Mouse (Mus musculus): ENCODE results near the gene Zswim3. TPM values are rescaled to one million over a fixed set of nuclear protein-coding genes. Genes with fewer than 3 reads are reported as not detected.
"Not testable (repeated sequence)": the region's sequence is repeated elsewhere in the genome, so short reads cannot be mapped to it uniquely, and the experiment has no call there.

Zswim3 gene
- polyA plus RNA-seq, 1 experiment from 2014 or later: 11.3 TPM

DNA sequence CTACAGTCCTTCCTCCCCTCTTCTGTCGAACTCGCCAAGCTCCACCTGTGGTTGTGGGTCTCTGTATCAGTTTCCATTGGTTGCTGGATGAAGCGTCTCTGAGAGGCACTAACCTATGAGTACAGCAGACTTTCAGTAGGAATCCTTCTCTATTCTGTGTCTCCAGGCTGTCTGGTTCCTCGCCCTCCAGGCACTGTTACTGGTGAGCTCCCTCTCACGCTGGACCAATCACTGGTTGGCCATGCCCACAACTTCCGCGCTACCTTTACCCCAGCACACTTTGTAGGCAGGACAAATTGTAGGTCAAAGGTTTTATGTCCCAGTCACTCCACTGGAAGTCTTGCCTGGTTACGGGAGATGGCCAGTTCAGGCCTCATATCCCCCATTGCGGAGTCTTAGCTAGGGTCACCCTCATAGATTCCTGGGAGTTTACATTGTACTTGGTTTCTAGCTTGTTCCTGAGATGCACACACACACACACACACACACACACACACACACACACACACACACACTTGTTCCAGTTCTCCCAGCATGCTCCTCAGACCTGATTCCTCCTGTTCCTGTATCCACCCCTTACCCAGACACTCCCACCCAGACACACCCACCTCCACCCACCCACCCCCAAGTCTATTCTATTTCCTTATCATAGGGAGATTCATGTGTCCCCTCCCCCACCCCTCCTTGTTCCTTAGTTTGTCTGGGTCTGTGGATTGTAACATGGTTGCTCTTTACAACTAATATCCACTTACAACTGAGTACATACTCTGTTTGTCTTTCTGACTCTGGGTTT lies 54.9 kb downstream of the Zswim3 start:
- DNase-seq (ENCODE audit: low spot score) (no peak), ATAC-seq (replicated peaks; ENCODE audit: insufficient number of reproducible peaks, low FRiP score, low TSS enrichment, low read depth) (no peak)
- H3K27me3 ChIP-seq (ENCODE audit: control insufficient read depth, insufficient read depth, low read length): peaks cover 7% of the 10 kb centered on the region; the same call in 1 of the 2 replicates
- H3K36me3 ChIP-seq (replicated peaks; ENCODE audit: control insufficient read depth, insufficient read depth, low read depth, low read length): no peaks in the 10 kb centered on the region
- H3K4me2 ChIP-seq (ENCODE audit: low read depth, low read length): no peak overlapping the region
- WGBS: 52% methylated on average over 9 of the region's 9 CpGs
- no peak overlapping the region for H3K9ac ChIP-seq (replicated peaks; ENCODE audit: low read length)
- H3K4me3 ChIP-seq (ENCODE audit: low read depth, low read length): no peak overlapping the region
- no peak overlapping the region for H3K27ac ChIP-seq (replicated peaks; ENCODE audit: low read depth, low read length)
- peaks cover 4% of the 10 kb centered on the region; the same call in 1 of the 2 replicates for H3K4me1 ChIP-seq (ENCODE audit: control insufficient read depth, insufficient read depth, low read length)
- H3K9me3 ChIP-seq (replicated peaks; ENCODE audit: control insufficient read depth, low read length): no peaks in the 10 kb centered on the region

DNA sequence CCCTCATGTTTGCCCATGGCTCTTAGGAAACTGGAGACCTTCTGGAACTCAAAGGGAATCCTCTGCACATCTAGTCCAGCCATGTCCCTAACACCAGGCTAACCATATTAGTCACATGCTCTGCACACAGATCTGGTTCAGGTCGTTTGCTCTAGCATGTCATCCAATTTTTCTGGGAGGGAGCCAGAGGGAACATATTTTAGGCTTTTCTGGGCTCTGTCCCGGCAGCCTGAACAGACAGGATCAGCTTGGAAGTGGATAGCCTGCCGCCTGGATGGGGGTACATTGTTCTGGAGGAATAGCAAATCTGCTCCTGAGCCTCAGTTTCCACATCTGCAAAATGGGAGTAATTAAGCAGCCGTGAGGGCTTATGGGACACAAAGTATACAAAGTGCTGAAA lies 56.2 kb downstream of the Zswim3 start:
- Histone ChIP-seq H3K4me2 (ENCODE audit: low read depth, low read length) (no peak overlapping the region), H3K27ac (replicated peaks; ENCODE audit: low read depth, low read length) (no peak overlapping the region), H3K9ac (replicated peaks; ENCODE audit: low read length) (no peak overlapping the region), H3K4me1 (ENCODE audit: control insufficient read depth, insufficient read depth, low read length) (peaks cover 4% of the 10 kb centered on the region; the same call in 1 of the 2 replicates), H3K4me3 (ENCODE audit: low read depth, low read length) (no peak overlapping the region), H3K36me3 (replicated peaks; ENCODE audit: control insufficient read depth, insufficient read depth, low read depth, low read length) (no peaks in the 10 kb centered on the region), H3K9me3 (replicated peaks; ENCODE audit: control insufficient read depth, low read length) (no peaks in the 10 kb centered on the region), H3K27me3 (ENCODE audit: control insufficient read depth, insufficient read depth, low read length) (peaks cover 7% of the 10 kb centered on the region; the same call in 1 of the 2 replicates)
- ATAC-seq (replicated peaks; ENCODE audit: insufficient number of reproducible peaks, low FRiP score, low TSS enrichment, low read depth) (no peak), DNase-seq (ENCODE audit: low spot score) (no peak)
- WGBS: 77% methylated on average over 4 of the region's 4 CpGs

- no peaks in the 10 kb centered on the region for H3K9me3 ChIP-seq (replicated peaks; ENCODE audit: control insufficient read depth, low read length)
- H3K4me1 ChIP-seq (ENCODE audit: control insufficient read depth, insufficient read depth, low read length): no peaks in the 10 kb centered on the region
- no peaks in the 10 kb centered on the region for H3K36me3 ChIP-seq (replicated peaks; ENCODE audit: control insufficient read depth, insufficient read depth, low read depth, low read length)
- H3K9ac ChIP-seq (replicated peaks; ENCODE audit: low read length): no peak overlapping the region
- no peak overlapping the region for H3K27ac ChIP-seq (replicated peaks; ENCODE audit: low read depth, low read length)
- peak; percentile 67 for DNase-seq (ENCODE audit: low spot score)
- no peak for ATAC-seq (replicated peaks; ENCODE audit: insufficient number of reproducible peaks, low FRiP score, low TSS enrichment, low read depth)
- H3K27me3 ChIP-seq (ENCODE audit: control insufficient read depth, insufficient read depth, low read length): no peaks in the 10 kb centered on the region
- H3K4me3 ChIP-seq (ENCODE audit: low read depth, low read length): no peak overlapping the region
- H3K4me2 ChIP-seq (ENCODE audit: low read depth, low read length): no peak overlapping the region
- WGBS: 45% methylated on average over 9 of the region's 9 CpGs
Observed at GRCm38 (mm10) chr2:164862179-164862861, 57.4 kb downstream of the Zswim3 start.

DNA sequence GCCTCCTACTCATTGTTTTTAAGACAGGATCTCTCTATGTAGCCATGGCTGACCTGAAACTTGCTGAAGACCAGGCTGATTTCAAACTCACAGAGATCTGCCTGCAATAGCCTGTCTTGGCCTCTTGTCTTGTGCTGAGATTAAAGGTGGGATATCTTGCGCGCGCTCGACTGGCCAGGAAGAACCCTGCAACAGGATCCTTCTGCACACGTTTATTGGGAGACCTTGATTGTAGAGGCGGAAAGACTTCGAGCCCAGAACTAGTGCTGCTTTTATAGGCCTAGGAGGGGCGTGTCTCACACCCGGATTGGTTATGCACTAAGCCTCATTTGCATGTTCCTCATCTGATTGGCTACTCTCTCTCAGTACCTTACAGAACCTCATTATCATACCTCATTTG lies 58.5 kb downstream of the Zswim3 start:
- not testable (repeated sequence) for H3K36me3 ChIP-seq (replicated peaks; ENCODE audit: control insufficient read depth, insufficient read depth, low read depth, low read length); DNase-seq (ENCODE audit: low spot score); H3K27me3 ChIP-seq (ENCODE audit: control insufficient read depth, insufficient read depth, low read length); H3K9ac ChIP-seq (replicated peaks; ENCODE audit: low read length); H3K27ac ChIP-seq (replicated peaks; ENCODE audit: low read depth, low read length); H3K4me3 ChIP-seq (ENCODE audit: low read depth, low read length); ATAC-seq (replicated peaks; ENCODE audit: insufficient number of reproducible peaks, low FRiP score, low TSS enrichment, low read depth); H3K4me1 ChIP-seq (ENCODE audit: control insufficient read depth, insufficient read depth, low read length); H3K4me2 ChIP-seq (ENCODE audit: low read depth, low read length); H3K9me3 ChIP-seq (replicated peaks; ENCODE audit: control insufficient read depth, low read length)
- 91% methylated on average over 7 of the region's 9 CpGs for WGBS

- Histone ChIP-seq H3K27me3 (ENCODE audit: control insufficient read depth, insufficient read depth, low read length) (no peaks in the 10 kb centered on the region), H3K4me3 (ENCODE audit: low read depth, low read length) (no peak overlapping the region), H3K36me3 (replicated peaks; ENCODE audit: control insufficient read depth, insufficient read depth, low read depth, low read length) (no peaks in the 10 kb centered on the region), H3K27ac (replicated peaks; ENCODE audit: low read depth, low read length) (no peak overlapping the region), H3K4me2 (ENCODE audit: low read depth, low read length) (no peak overlapping the region), H3K9me3 (replicated peaks; ENCODE audit: control insufficient read depth, low read length) (no peaks in the 10 kb centered on the region), H3K4me1 (ENCODE audit: control insufficient read depth, insufficient read depth, low read length) (no peaks in the 10 kb centered on the region), H3K9ac (replicated peaks; ENCODE audit: low read length) (no peak overlapping the region)
- WGBS: 74% methylated on average over 4 of the region's 4 CpGs
- ATAC-seq (replicated peaks; ENCODE audit: insufficient number of reproducible peaks, low FRiP score, low TSS enrichment, low read depth): no peak
- no peak for DNase-seq (ENCODE audit: low spot score)
Observed at GRCm38 (mm10) chr2:164864593-164864992, 59.7 kb downstream of the Zswim3 start.

DNA sequence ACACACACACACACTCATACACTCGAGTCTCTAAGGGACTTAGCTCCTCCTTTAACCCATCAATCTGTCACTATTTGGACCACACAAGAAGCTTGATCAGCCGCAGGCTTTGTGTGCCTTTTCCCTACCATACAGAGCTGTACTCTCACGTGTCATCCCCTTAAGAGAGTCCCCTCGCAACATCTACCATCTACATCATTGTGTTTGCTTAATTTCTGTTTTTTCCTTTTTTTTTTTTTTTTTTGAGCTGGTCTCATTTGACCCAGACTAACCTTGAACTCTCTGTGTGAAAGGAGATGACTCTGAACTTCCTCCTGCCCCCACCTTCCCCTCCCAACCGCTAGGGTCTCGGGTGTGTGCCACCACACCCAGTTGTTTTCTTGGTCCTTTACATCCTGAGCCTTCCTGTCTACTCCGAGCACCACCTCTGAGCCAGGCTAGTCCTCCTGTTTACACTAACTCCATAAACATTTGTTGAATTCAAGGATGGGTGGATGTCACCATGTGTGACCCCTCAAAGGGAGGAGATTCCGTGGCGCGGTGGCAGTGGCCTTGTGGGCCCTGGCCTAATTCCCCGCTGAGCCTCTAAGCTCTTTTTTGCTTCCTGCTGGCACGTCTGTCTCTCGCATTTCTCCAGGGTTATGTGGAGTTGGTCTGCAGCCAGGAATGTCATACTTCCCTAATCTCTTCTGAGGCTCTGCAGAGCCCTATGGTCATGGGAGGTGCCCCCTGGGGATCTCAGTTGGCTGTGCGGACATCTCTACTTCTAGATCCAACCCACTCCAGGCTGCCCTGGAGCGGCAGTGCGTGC lies 62.0 kb downstream of the Zswim3 start:
- no peaks in the 10 kb centered on the region for H3K36me3 ChIP-seq (replicated peaks; ENCODE audit: control insufficient read depth, insufficient read depth, low read depth, low read length)
- H3K9me3 ChIP-seq (replicated peaks; ENCODE audit: control insufficient read depth, low read length): no peaks in the 10 kb centered on the region
- H3K27ac ChIP-seq (replicated peaks; ENCODE audit: low read depth, low read length): no peak overlapping the region
- ATAC-seq (replicated peaks; ENCODE audit: insufficient number of reproducible peaks, low FRiP score, low TSS enrichment, low read depth): no peak
- H3K4me2 ChIP-seq (ENCODE audit: low read depth, low read length): no peak overlapping the region
- no peak for DNase-seq (ENCODE audit: low spot score)
- no peaks in the 10 kb centered on the region for H3K4me1 ChIP-seq (ENCODE audit: control insufficient read depth, insufficient read depth, low read length)
- 65% methylated on average over 16 of the region's 16 CpGs for WGBS
- H3K9ac ChIP-seq (replicated peaks; ENCODE audit: low read length): no peak overlapping the region
- H3K27me3 ChIP-seq (ENCODE audit: control insufficient read depth, insufficient read depth, low read length): no peaks in the 10 kb centered on the region
- H3K4me3 ChIP-seq (ENCODE audit: low read depth, low read length): no peak overlapping the region

GRCm38 (mm10) chr2:164867566-164867965 lies 62.7 kb downstream of the Zswim3 start:
- no peaks in the 10 kb centered on the region for H3K27me3 ChIP-seq (ENCODE audit: control insufficient read depth, insufficient read depth, low read length)
- 86% methylated on average over 7 of the region's 7 CpGs for WGBS
- no peak overlapping the region for H3K4me2 ChIP-seq (ENCODE audit: low read depth, low read length)
- DNase-seq (ENCODE audit: low spot score) (no peak), ATAC-seq (replicated peaks; ENCODE audit: insufficient number of reproducible peaks, low FRiP score, low TSS enrichment, low read depth) (no peak)
- H3K4me1 ChIP-seq (ENCODE audit: control insufficient read depth, insufficient read depth, low read length): no peaks in the 10 kb centered on the region
- no peak overlapping the region for H3K4me3 ChIP-seq (ENCODE audit: low read depth, low read length)
- no peaks in the 10 kb centered on the region for H3K9me3 ChIP-seq (replicated peaks; ENCODE audit: control insufficient read depth, low read length)
- H3K9ac ChIP-seq (replicated peaks; ENCODE audit: low read length): no peak overlapping the region
- H3K27ac ChIP-seq (replicated peaks; ENCODE audit: low read depth, low read length): no peak overlapping the region
- no peaks in the 10 kb centered on the region for H3K36me3 ChIP-seq (replicated peaks; ENCODE audit: control insufficient read depth, insufficient read depth, low read depth, low read length)

All from embryonic facial prominence, embryonic 11.5 days (tissue).